Mouse (Mus musculus) adrenal gland, adult 8-10 months (tissue): ENCODE measurements around the gene Spa17. TPM values are rescaled to one million over a fixed set of nuclear protein-coding genes. Genes with fewer than 3 reads are reported as not detected.

Experiments used
- DNase-seq: peaks from one replicate; pipeline ENCODE4 v3.0.0; 2022
- total RNA-seq, 4 experiments: library from RNA; stranded (reverse); gene quantifications; 2 replicates each; pipeline ENCODE4 v1.2.4; 2022

Gene Spa17
- total RNA-seq: 1 to 10 TPM in 3 of 4 experiments, under 1 TPM in 1; 0.99 to 5.1 (median 3.2) TPM

- peak; percentile 85 for DNase-seq
These were observed at the start of gene Spa17 for GRCm38 (mm10) chr9:37613182-37613910. TSS of gene Spa17 (minus strand) at chr9:37613722.

DNA sequence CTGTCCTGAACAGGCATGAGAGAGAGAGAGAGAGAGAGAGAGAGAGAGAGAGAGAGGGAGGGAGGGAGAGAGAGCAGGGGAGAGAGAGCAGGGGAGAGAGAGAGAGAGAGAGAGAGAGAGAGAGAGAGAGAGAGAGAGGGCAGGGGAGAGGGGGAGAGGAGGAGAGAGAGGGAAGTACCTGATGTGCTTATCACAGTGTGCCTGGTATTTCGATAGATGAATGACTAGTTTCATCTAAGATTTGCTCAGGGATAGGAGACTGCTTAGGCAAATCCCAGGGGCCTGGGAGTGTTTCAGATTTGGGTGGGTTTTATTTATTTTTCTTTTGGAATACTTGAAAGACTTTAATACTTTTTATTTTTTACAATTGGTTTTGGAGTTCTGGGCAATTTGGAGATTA is 49.7 kb upstream of the Spa17 start:
- no peak for DNase-seq

GRCm38 (mm10) chr9:37659413-37659812 is 45.9 kb upstream of the Spa17 start:
- no peak for DNase-seq

DNA sequence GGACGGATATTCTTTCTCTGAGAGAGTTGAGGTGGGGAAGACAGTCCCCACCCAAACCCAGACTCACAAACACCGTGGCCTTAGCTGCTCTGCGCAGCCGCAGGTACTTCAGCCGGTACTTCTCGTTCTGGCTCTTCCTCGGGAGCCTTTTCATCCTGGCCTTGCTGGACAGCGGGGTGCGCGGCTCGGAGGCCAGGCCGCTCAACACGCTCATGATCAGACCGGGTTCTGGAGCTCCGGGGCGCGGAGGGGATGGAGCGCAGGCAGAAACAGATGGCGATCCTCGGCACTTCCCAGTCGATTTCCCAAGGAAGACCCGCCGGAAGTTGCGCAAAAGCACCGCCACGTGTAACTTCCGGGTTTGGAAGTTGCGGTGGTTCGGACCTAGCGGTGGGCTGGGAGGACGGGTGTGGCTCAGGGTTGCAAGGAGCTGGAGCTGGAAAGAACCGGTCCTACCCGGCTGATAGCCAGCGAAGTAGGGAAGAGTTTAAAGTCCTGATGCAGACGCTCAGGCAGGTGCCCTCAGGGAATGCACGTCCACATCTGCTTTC is 43.5 kb upstream of the Spa17 start, which contains the start of gene Tbrg1:
Gene Tbrg1, minus strand, starts transcription at position 382 of the 551 bp plus-strand sequence.
- DNase-seq: peak; percentile 74

- peak; percentile 5 for DNase-seq
These were observed 42.9 kb upstream of the Spa17 start for GRCm38 (mm10) chr9:37656439-37656881.

DNA sequence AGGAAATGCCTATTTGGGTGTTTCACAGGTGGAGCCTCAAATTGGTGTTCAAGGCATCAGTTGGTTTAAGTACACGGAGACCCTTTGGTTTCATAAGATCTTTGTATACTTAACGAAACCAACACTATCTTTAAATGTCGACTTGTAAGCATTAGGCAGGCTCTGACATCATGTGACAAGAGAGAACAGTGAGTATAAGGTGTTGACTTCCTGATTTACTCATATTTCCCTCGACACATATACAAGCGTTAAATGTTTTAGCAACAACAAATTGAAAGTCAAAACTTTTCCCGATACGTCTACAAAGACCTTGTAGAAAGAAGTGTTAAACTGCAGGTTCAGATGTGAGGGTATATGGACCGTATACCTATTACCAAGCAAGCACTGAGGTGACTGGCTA is 42.4 kb upstream of the Spa17 start:
- no peak for DNase-seq

- no peak for DNase-seq
These were observed 40.3 kb upstream of the Spa17 start for GRCm38 (mm10) chr9:37653836-37654235.

GRCm38 (mm10) chr9:37650639-37651038 is 37.1 kb upstream of the Spa17 start:
- DNase-seq: no peak

- DNase-seq: no peak
These were observed 32.7 kb upstream of the Spa17 start for GRCm38 (mm10) chr9:37646246-37646645.

DNA sequence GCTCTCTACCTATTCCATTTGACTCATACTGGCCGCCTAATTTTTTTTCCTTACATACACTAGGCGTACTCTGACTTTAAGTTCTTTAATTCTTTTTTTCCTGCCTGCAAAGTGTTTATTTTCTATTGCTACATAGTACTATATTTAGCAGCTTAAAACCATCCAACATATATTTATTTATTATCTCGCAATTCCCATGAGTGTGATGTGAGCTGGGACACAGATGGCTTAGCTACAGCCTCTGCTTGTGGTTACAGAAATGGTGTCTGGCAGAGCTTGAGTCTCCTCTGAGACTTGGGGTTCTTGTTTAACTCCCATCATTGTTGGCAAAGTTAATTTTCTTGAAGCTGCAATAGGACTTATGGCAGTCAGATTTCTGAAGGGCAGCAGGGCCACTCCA is 25.2 kb upstream of the Spa17 start:
- no peak for DNase-seq

DNA sequence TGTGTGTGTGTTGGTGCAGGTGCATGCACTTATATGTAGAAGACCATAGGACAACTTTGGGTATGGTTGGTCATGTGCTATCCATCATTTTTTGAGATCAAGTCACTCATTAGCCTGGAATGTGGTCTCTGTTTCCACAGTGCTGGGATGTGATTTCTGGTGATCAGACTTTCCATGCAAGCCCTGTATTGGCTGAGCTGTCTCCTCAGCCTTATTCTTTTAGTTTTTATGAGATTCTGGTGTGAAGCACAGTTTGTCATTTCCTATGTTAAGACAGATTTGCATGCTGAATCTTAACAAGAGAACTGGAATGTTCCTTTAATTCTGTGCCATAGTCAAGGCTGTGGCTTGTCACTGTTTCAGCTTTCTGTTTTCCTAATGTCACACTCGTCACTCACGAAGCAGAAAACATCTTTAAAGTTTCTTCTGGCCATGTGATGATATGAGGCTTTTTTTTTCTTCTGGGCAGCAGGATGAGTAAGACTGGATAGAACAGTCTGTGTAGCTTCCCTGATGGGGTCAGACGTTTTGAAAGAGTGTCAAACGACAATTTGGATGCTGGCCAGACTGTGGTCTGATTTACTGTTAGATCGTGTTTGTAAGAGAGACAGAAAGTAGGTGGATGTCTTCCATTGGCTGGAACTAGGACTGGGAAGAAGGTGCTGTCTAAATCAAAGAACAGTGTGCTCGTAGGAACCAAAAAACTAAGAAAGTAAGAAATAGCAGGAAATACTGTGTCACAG is 23.4 kb upstream of the Spa17 start:
- no peak for DNase-seq

GRCm38 (mm10) chr9:37636335-37636734 is 22.8 kb upstream of the Spa17 start:
- no peak for DNase-seq

DNA sequence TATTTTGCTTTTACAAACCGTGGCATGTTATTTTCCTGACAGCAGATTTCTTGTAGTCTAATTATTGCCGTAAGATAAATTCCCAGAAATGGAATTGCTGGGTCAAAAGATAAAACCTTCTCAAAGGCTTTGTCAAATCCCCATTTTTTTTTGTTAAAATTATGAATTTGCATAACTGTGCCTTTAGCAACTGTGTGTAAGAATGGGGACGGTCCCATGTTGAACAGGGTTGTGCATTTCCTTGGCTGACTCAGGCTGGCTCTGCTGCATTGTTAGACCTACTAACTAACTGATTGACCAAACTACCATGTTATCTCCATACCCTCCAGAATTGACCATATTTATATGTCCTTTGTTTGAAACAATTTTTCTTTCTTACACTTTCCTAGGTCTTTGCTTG is 20.7 kb upstream of the Spa17 start:
- no peak for DNase-seq

GRCm38 (mm10) chr9:37632305-37632704 is 18.8 kb upstream of the Spa17 start:
- no peak for DNase-seq

DNA sequence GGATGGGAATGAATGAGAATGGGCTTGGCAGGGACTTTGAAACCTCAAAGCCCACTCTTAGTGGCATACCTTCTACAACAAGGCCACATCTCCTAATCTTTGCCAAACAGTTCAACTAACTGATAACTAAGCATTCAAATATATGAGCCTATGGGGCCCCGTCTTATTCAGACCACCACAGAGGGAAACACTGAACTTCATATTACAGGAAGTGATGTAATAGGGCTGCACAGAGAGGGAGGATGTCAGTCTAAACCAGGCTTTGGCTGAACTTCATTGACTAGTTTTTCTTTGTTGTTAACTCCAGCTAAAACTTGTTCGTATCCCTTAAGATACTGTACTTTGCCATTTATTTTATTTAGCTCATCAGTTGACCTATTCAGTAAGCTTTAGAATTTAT is 16.4 kb upstream of the Spa17 start:
- no peak for DNase-seq

DNA sequence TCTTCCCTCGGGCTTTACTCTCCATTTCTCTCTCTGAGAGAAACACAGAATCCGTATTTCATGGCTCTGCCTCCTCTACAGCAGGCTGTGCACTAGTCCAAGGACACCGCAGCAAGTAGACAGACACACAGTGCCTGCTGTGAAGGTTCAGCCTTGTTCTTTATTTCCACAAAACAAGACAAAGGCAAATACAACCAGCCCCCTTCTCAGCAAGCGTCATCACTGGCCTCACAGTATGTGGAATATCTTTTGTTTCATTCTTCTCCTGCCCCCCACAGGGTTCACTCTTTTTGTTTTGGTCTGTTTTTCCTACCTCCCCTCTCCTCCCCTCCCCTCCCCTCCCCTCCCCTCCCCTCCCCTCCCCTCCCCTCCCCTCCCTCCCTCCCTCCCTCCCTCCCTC is 15.1 kb upstream of the Spa17 start:
- DNase-seq: no peak

DNA sequence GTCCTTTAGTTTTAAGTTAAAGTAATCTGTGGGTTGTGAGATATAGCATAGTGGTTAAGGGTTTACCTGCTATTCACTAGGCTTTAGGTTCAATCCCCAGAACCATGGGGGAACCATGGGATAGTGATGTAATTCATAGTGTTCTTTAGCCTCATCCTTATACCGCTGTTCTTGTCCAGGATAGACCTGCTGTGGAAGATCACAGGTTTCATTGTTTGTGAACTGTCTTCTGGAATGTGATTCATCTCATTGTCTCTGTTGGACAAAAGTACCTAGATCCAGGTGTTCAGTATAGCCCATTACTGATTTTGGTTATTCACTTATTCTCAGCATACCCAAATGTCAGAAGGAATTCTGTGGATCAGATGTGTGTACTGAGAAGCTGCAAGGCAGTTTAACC is 13.7 kb upstream of the Spa17 start:
- no peak for DNase-seq

DNA sequence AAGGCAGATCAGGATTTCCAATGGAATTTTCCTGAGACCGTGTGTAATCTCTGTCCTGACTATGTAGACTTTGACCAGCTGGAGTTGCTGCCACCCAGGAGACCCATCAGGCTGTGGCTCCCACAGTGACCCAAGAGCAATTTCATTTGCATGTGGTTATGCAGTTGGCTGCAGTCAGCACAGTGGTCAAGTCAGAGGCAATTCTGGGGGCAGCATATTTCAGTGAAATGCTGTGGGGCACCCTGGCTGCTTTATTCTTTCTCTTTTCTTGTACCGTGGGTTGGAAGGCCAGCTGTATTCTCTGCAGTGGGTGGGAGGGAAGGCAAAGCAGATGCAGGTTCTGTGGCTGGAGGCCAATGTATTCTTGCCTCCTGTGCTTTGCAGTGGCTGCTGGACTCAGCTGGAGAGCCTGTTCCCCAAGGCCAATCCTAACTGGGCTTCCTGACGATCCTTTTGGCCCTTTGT is 12.6 kb upstream of the Spa17 start:
- no peak for DNase-seq

- no peak for DNase-seq
These were observed 12.1 kb upstream of the Spa17 start for GRCm38 (mm10) chr9:37625641-37626040.

DNA sequence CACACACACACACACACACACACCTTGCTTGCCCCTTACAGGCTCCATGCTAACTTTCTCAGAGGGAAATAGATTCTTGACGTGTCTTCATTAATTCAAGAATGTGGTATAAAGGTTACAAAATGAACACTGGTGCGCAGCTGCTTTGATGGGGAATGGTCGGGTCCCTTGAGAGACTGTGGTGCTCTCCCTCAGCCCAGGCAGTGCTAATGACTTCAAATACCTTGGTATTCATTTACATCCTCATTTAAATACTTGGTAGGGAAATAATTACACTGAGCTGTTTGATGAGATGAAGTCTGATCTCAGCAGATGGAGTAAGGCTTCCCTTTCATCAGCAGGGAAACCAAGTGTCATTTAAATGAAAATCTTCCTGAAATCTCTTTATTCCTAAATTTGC is 11.6 kb upstream of the Spa17 start:
- DNase-seq: no peak

DNA sequence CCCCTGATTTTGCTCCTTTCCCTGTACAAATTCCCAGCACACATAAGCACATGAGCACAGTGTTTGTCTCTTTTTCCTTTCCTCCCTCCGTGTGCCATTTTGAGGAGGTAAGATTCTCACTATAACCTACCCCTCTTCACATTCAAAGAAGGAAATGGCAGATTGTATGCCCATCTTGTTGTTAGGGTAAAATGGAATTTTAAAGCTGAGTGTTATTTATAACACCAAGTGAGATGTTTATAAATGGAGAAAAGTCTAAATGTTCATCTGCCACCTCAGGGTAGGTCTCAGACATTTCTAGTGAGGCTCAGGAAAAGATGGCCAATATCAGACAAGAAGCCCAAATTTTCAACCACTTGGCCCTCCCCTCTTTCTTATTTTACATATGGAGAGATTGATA is 11.0 kb upstream of the Spa17 start:
- no peak for DNase-seq

- DNase-seq: no peak
These were observed 10.5 kb upstream of the Spa17 start for GRCm38 (mm10) chr9:37623981-37624380.

GRCm38 (mm10) chr9:37621290-37621689 is 7.8 kb upstream of the Spa17 start:
- no peak for DNase-seq

GRCm38 (mm10) chr9:37616770-37617169 is 3.2 kb upstream of the Spa17 start:
- DNase-seq: no peak
